Mouse (Mus musculus): ENCODE measurements around the gene Hspa1l. TPM values are rescaled to one million over a fixed set of nuclear protein-coding genes. Genes with fewer than 3 reads are reported as not detected.

Gene Hspa1l
- polyA plus RNA-seq, 1 experiment: 0.25 TPM

DNA sequence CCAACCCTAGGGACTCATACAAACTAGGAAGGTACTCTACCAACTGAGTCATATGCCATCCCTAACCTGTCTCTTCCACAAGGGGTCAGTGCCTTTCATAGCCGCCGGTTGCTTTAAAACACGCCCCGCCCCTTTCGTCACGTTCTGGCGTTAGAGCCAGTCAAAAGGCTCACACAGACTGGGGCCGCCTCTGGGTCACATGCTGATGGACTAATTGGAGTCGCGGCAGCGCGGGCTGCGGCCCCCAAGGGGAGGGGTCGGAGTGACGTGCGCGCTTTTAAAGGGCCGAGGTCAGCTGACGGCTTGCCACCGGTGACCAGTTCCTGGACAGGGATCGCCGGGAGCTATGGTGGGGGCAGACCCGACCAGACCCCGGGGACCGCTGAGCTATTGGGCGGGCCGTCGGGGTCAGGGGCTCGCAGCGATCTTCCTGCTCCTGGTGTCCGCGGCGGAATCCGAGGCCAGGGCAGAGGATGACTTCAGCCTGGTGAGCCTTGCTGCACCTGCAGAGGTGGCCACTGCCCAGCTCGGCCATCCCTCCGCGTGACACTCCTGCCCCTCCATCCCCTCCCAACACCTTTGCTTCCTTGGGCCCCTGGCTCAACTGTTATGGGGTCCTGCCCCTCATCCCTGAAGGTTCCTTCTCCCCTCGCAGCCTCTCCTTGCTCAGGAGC is 41.3 kb upstream of the Hspa1l start, which contains the start of gene Neu1:
Gene Neu1 (plus strand): TSS at position 193 of the 674 bp plus-strand sequence.
- Histone ChIP-seq H3K9ac (ENCODE audit: low read depth, poor library complexity, severe bottlenecking) (peak within 1 kb of the TSS; percentile 60), H3K36me3 (ENCODE audit: control insufficient read depth, insufficient read depth, low read length, poor library complexity, severe bottlenecking) (no peaks in the 10 kb centered on the region), H3K9me3 (replicated peaks; ENCODE audit: control insufficient read depth, insufficient read depth, low read length, poor library complexity, severe bottlenecking) (no peaks in the 10 kb centered on the region), H3K4me3 (ENCODE audit: low read depth, low read length) (peak within 1 kb of the TSS; percentile 92), H3K27ac (ENCODE audit: insufficient read depth, low read length) (no peak within 1 kb of the TSS), H3K27me3 (ENCODE audit: control insufficient read depth, insufficient read depth, low read length, poor library complexity, severe bottlenecking) (no peaks in the 10 kb centered on the region), H3K4me1 (ENCODE audit: control insufficient read depth, insufficient read depth, low read length) (peaks cover 2% of the 10 kb centered on the region)
- TF ChIP-seq EP300 (IDR thresholded peaks at IDR 0.05; ENCODE audit: insufficient read depth, low read depth, low read length): no peak
- TF ChIP-seq CTCF (IDR thresholded peaks at IDR 0.05; ENCODE audit: low read depth, low read length): peak; percentile 53

DNA sequence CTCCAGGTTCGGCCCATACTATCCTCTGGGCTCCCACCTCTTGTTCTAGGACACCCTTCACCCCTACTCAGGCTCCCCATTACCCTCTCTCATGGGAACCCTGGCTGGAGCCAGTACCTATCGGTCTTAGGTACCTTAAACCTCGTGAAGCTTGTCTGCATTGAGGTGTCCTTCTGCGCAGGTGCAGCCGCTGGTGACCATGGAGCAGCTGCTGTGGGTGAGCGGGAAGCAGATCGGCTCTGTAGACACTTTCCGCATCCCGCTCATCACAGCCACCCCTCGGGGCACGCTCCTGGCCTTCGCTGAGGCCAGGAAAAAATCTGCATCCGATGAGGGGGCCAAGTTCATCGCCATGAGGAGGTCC is 40.8 kb upstream of the Hspa1l start:
- TF ChIP-seq POLR2A (IDR thresholded peaks at IDR 0.05; ENCODE audit: insufficient read depth, low read length) (no peak), CTCF (IDR thresholded peaks at IDR 0.05; ENCODE audit: low read depth, low read length) (no peak), EP300 (IDR thresholded peaks at IDR 0.05; ENCODE audit: insufficient read depth, low read depth, low read length) (no peak)
- no peaks in the 10 kb centered on the region for H3K9me3 ChIP-seq (replicated peaks; ENCODE audit: control insufficient read depth, insufficient read depth, low read length, poor library complexity, severe bottlenecking)
- no peak overlapping the region for H3K27ac ChIP-seq (ENCODE audit: insufficient read depth, low read length)
- peaks cover 2% of the 10 kb centered on the region for H3K4me1 ChIP-seq (ENCODE audit: control insufficient read depth, insufficient read depth, low read length)
- peak overlapping the region; percentile 60 for H3K9ac ChIP-seq (ENCODE audit: low read depth, poor library complexity, severe bottlenecking)
- H3K4me3 ChIP-seq (ENCODE audit: low read depth, low read length): peak overlapping the region; percentile 92
- no peaks in the 10 kb centered on the region for H3K36me3 ChIP-seq (ENCODE audit: control insufficient read depth, insufficient read depth, low read length, poor library complexity, severe bottlenecking)
- H3K27me3 ChIP-seq (ENCODE audit: control insufficient read depth, insufficient read depth, low read length, poor library complexity, severe bottlenecking): no peaks in the 10 kb centered on the region

DNA sequence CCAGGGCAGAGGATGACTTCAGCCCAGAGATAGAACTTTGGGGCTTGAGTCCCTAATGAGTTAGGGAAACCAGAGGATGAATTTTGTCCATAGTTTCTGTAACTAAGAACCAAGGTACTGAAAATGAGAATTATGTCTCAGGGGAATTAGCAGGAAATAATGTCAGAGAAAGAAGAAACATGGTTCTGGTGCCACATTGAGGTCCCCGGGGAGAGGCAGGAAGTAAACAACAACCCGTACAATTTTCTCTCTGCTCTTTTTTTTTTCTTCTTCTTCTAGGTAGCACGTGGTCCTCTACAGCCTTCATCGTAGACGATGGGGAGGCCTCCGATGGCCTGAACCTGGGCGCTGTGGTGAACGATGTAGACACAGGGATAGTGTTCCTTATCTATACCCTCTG is 40.2 kb upstream of the Hspa1l start:
- peak overlapping the region; percentile 60; the same call in 1 of the 2 replicates for H3K9ac ChIP-seq (ENCODE audit: low read depth, poor library complexity, severe bottlenecking)
- TF ChIP-seq POLR2A (IDR thresholded peaks at IDR 0.05; ENCODE audit: insufficient read depth, low read length): no peak
- H3K9me3 ChIP-seq (replicated peaks; ENCODE audit: control insufficient read depth, insufficient read depth, low read length, poor library complexity, severe bottlenecking): no peaks in the 10 kb centered on the region
- peaks cover 2% of the 10 kb centered on the region for H3K4me1 ChIP-seq (ENCODE audit: control insufficient read depth, insufficient read depth, low read length)
- no peak overlapping the region for H3K27ac ChIP-seq (ENCODE audit: insufficient read depth, low read length)
- no peaks in the 10 kb centered on the region for H3K27me3 ChIP-seq (ENCODE audit: control insufficient read depth, insufficient read depth, low read length, poor library complexity, severe bottlenecking)
- H3K36me3 ChIP-seq (ENCODE audit: control insufficient read depth, insufficient read depth, low read length, poor library complexity, severe bottlenecking): no peaks in the 10 kb centered on the region
- peak overlapping the region; percentile 92 for H3K4me3 ChIP-seq (ENCODE audit: low read depth, low read length)

DNA sequence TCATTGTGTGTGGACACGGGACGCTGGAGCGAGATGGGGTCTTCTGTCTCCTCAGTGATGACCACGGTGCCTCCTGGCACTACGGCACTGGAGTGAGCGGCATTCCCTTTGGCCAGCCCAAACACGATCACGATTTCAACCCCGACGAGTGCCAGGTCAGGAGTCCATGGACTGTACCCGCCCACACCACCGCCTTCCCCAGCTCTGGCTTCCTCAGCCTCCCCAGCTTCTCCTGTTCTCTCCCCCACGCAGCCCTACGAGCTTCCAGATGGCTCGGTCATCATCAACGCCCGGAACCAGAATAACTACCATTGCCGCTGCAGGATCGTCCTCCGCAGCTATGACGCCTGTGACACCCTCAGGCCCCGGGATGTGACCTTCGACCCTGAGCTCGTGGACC is 38.5 kb upstream of the Hspa1l start:
- no peaks in the 10 kb centered on the region for H3K9me3 ChIP-seq (replicated peaks; ENCODE audit: control insufficient read depth, insufficient read depth, low read length, poor library complexity, severe bottlenecking)
- no peak overlapping the region for H3K27ac ChIP-seq (ENCODE audit: insufficient read depth, low read length)
- H3K9ac ChIP-seq (ENCODE audit: low read depth, poor library complexity, severe bottlenecking): peak overlapping the region; percentile 20; the same call in 1 of the 2 replicates
- H3K27me3 ChIP-seq (ENCODE audit: control insufficient read depth, insufficient read depth, low read length, poor library complexity, severe bottlenecking): no peaks in the 10 kb centered on the region
- H3K4me3 ChIP-seq (ENCODE audit: low read depth, low read length): peak overlapping the region; percentile 8; the same call in 1 of the 2 replicates
- peaks cover 2% of the 10 kb centered on the region for H3K4me1 ChIP-seq (ENCODE audit: control insufficient read depth, insufficient read depth, low read length)
- TF ChIP-seq EP300 (IDR thresholded peaks at IDR 0.05; ENCODE audit: insufficient read depth, low read depth, low read length): no peak
- TF ChIP-seq CTCF (IDR thresholded peaks at IDR 0.05; ENCODE audit: low read depth, low read length): no peak
- no peak for TF ChIP-seq POLR2A (IDR thresholded peaks at IDR 0.05; ENCODE audit: insufficient read depth, low read length)
- H3K36me3 ChIP-seq (ENCODE audit: control insufficient read depth, insufficient read depth, low read length, poor library complexity, severe bottlenecking): no peaks in the 10 kb centered on the region

DNA sequence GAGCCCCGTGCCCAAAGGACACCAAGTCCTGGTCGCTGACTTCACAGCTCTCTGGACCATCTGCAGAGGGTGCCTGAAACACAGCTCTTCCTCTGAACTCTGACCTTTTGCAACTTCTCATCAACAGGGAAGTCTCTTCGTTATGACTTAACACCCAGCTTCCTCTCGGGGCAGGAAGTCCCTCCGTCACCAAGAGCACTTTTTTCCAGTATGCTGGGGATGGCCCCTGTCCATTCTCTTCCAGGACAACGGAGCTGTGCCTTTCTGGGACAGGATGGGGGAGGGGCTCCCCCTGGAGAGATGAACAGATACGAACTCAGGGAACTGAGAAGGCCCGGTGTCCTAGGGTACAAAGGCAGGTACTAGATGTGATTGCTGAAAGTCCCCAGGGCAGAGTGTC is 37.7 kb upstream of the Hspa1l start:
- TF ChIP-seq EP300 (IDR thresholded peaks at IDR 0.05; ENCODE audit: insufficient read depth, low read depth, low read length): no peak
- no peak for TF ChIP-seq POLR2A (IDR thresholded peaks at IDR 0.05; ENCODE audit: insufficient read depth, low read length)
- no peak overlapping the region for H3K9ac ChIP-seq (ENCODE audit: low read depth, poor library complexity, severe bottlenecking)
- H3K9me3 ChIP-seq (replicated peaks; ENCODE audit: control insufficient read depth, insufficient read depth, low read length, poor library complexity, severe bottlenecking): no peaks in the 10 kb centered on the region
- H3K27me3 ChIP-seq (ENCODE audit: control insufficient read depth, insufficient read depth, low read length, poor library complexity, severe bottlenecking): no peaks in the 10 kb centered on the region
- no peak overlapping the region for H3K4me3 ChIP-seq (ENCODE audit: low read depth, low read length)
- peaks cover 2% of the 10 kb centered on the region for H3K4me1 ChIP-seq (ENCODE audit: control insufficient read depth, insufficient read depth, low read length)
- H3K27ac ChIP-seq (ENCODE audit: insufficient read depth, low read length): no peak overlapping the region
- H3K36me3 ChIP-seq (ENCODE audit: control insufficient read depth, insufficient read depth, low read length, poor library complexity, severe bottlenecking): no peaks in the 10 kb centered on the region

DNA sequence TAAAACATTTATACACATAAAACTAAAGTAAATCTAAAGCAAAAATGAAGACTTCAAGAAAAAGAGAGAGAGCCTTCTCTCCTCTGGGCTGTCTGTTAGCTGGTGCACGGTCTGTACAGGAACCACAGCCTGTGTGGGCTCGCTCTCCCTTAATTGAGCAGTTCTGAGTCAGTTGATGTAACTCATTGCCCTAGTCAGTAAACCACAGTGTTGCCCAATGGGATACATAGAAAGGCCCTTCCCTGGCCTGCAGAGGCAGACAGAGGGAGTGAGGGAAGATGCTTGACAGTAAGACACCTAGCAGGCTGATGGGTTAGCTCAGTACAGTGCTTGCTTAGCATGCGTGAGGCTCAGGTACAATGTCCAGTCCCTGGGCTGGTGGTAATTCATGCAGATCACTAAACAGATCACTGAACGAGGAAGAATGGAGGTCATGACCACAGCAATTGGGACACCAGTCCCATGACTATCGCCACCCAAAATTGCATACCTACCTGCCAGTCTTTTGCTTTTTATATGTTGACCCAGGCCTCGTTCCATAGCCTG is 34.5 kb upstream of the Hspa1l start:
- Histone ChIP-seq H3K4me3 (ENCODE audit: low read depth, low read length) (no peak overlapping the region), H3K4me1 (ENCODE audit: control insufficient read depth, insufficient read depth, low read length) (peaks cover 2% of the 10 kb centered on the region), H3K27me3 (ENCODE audit: control insufficient read depth, insufficient read depth, low read length, poor library complexity, severe bottlenecking) (no peaks in the 10 kb centered on the region), H3K36me3 (ENCODE audit: control insufficient read depth, insufficient read depth, low read length, poor library complexity, severe bottlenecking) (no peaks in the 10 kb centered on the region), H3K9me3 (replicated peaks; ENCODE audit: control insufficient read depth, insufficient read depth, low read length, poor library complexity, severe bottlenecking) (no peaks in the 10 kb centered on the region), H3K27ac (ENCODE audit: insufficient read depth, low read length) (no peak overlapping the region), H3K9ac (ENCODE audit: low read depth, poor library complexity, severe bottlenecking) (no peak overlapping the region)
- TF ChIP-seq EP300 (IDR thresholded peaks at IDR 0.05; ENCODE audit: insufficient read depth, low read depth, low read length) (no peak), CTCF (IDR thresholded peaks at IDR 0.05; ENCODE audit: low read depth, low read length) (no peak), POLR2A (IDR thresholded peaks at IDR 0.05; ENCODE audit: insufficient read depth, low read length) (no peak)

Data from ES-Bruce4 (cell line).